Mouse (Mus musculus): ENCODE measurements around the gene Dzip1.

The Dzip1 gene

GRCm38 (mm10) chr14:118922251-118922650 lies 3.0 kb downstream of the Dzip1 start:
- no peak for DNase-seq (ENCODE audit: low read depth, low spot score)

DNA sequence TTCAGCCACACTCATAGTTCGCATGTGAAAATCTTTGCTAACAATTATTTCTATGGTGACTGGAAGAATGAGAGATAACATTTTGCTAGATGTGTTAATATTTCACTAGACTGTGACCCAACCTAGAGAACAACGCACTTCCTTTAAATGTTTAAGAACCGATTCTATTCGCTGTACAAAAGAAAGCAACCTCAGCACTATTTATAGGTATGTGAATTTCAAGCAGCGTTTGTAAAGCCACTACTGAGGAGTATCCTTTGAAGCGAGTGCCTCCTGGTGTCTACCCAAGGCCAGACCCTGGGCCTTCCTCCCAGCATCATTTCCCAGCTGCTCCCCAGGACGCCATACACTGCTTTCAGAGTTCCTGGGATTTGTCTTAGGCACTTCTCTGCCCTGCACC lies 4.6 kb downstream of the Dzip1 start:
- DNase-seq (ENCODE audit: low read depth, low spot score), result no peak

- DNase-seq (ENCODE audit: low read depth, low spot score), result no peak
Observed at GRCm38 (mm10) chr14:118919025-118919424, 6.2 kb downstream of the Dzip1 start.

DNA sequence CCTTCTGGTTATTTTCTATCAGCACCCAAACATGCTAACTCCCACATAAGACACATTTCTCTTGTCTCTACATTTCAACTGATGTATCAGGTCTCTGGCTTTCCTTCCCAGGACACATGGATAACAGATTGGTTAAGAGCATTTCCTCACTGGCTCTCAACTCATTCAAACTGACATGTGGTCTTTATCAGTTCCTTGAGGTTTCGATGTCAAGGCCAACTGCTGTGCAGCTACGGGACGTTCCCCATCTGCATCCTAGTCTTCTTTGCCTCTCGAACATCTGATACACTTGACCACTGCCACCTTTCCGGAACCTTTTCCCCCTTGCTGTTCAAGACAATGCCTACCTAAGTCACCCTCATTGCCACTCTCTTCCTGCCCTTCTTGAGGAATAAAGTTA lies 11.6 kb downstream of the Dzip1 start:
- no peak for DNase-seq (ENCODE audit: low read depth, low spot score)

DNA sequence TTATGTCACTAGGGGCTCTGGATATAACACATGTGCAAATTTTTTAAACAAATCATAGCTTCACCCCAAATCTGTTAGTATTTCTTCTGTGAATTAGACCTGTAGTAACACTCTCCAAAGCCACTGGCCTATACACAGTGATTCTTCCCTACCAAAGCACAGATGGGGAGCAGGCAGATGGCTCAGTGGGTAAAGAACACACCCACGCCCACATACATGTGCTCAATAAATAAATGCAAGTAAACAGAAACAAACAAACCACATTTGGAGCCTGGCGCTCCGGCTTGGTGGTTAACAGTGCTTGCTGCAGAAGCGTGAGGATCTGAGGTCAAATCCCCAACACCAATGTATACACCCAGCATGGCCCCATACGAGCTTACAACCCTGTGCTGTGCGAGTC lies 13.7 kb downstream of the Dzip1 start:
- no peak for DNase-seq (ENCODE audit: low read depth, low spot score)

- DNase-seq (ENCODE audit: low read depth, low spot score), result peak; percentile 9
Observed at GRCm38 (mm10) chr14:118910332-118911222, 14.7 kb downstream of the Dzip1 start.

DNA sequence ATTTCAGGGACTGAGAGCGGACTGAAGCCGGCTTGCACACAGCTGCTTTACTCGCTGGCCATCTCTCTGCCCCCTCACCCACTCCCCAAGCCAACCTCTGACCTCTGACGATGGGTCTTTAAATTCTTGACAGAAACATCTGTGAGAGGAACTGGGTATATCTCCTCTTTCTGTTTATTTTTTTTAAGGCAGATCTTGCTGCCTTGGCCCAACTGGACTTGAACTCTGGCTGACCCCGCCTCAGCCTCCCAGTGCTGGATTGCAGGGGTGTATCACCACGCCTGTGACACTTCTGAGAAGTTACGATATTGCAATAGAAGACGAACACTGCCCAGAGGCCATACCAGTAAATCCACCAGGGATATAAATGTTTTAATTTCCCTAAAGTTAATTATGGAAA lies 15.4 kb downstream of the Dzip1 start:
- DNase-seq (ENCODE audit: low read depth, low spot score), result no peak

DNA sequence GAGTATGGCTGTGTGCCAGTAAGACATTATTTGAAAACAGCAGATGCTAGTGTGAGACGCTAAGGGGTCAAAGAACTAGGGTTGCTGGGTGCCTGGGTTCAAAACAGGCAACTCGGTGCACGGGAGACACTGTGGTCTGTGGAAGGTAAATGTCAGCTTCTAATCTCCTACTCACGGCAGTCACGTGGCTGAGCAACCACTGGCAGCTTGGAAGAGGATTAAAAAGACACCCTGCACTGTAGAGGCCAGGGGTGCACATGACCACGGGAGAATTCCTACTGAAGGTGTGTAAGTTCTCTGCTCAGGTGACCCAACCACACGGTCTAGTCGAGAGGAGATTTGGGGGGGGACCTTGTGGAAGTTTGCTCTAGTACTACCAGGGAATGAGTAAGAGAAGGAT lies 17.7 kb downstream of the Dzip1 start:
- no peak for DNase-seq (ENCODE audit: low read depth, low spot score)

DNA sequence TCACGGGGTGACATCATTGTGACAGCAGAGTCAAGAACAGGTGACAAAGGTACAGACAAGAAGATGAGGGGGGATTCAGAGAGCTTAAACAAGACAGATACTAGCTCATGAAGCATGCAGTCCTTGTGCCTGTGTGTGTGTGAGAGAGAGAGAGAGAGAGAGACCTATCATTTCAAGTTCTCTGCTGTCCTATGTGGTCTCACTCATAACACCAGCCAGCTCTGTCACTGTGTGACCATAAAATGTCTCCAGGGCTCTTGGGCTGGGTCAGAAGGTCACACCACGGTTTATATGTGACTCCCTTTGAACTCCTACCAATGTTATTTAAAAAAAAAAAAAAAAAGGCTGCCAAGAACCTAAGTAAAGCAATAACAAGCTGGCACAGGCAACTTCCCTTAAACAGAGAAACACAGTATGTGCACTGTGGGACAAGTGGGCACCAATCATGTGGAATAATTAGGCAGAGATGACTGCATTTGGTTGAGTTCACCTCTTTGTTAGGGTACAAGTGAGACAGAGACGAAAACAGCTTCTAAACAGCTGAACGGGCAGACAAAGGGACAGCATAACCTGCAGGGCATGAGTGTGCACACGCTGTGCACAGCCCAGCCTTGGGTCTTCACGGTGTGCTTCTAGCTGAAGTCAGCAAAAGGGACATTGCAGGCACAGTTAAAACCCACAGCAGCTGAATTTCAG lies 21.2 kb downstream of the Dzip1 start:
- no peak for DNase-seq (ENCODE audit: low read depth, low spot score)

- no peak for DNase-seq (ENCODE audit: low read depth, low spot score)
Observed at GRCm38 (mm10) chr14:118903397-118903796, 21.9 kb downstream of the Dzip1 start.

DNA sequence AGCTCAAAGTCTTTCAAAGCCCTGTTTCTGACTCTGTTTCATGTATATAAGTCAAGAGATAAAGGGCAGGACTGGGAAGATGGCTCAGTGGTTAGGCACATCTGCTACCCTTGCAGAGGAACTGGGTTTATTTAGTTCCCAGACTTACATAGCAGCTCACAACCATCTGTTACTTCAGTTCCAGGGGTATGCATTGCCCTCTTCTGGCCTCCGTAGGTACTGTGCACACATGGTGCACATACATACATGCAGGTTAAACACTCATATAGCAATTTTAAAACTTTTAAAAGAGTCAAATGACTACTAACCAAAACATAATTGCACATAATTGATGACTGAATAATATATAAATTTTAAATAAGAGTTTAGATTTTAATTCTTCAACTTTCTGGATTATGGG lies 24.3 kb downstream of the Dzip1 start:
- no peak for DNase-seq (ENCODE audit: low read depth, low spot score)

DNA sequence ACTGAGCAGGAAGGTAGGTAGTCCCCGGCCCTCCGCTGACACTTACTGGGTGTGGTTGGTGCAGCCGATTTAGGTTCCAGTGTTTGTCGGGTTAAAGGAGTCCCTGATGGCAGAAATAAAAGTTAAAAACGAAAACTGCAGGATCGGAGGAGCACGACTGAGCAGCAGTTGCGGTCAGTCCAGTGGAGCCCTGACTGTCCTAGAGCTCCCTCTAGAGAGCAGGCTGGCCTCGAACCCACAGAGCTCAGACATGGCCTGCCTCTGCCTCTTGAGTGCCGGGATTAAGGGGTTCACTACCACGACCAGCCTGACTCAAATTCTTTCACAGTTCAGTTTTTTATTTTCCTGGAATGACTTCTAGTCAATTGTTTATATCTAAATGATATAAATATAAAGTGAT lies 25.3 kb downstream of the Dzip1 start:
- DNase-seq (ENCODE audit: low read depth, low spot score), result no peak

DNA sequence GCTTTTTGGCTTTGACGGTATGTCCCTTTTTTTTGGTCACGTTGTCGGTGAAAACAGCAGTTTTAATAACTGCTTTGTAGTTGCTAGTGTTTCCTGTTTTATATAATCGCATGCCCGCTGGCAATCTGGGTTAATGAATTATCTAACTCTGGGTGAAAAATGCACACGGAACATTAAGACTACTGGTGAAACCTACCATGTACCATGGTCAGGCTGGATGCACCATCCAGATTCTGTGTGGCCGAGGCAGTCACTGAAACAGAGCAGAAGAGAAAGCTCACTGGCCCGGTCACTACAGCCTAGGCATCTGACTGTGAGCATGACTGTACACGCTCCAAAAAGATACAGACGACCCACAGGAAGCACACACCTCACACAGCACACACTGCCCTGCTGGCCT lies 29.6 kb downstream of the Dzip1 start:
- no peak for DNase-seq (ENCODE audit: low read depth, low spot score)

DNA sequence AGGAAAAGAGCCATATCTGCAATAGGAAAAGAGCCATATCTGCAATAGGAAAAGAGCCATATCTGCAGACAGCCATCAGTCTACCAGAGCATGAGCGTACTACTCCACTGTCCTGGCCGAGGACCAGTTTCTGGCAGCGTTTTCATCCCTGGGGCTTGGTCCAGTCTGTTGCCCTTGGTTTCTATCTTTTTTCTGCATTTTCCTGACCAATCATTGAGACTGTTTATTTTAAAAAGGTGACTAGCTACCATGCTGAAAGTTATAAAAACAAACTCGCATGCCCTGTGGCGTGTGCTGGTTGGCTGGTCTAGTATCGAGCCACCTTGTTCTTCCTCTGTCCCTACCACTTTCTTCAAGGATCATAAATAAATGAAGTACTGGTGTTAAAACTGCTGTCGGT lies 30.0 kb downstream of the Dzip1 start:
- DNase-seq (ENCODE audit: low read depth, low spot score), result no peak

GRCm38 (mm10) chr14:118890101-118890500 lies 35.2 kb downstream of the Dzip1 start:
- DNase-seq (ENCODE audit: low read depth, low spot score), result no peak

- DNase-seq (ENCODE audit: low read depth, low spot score), result no peak
Observed at GRCm38 (mm10) chr14:118884250-118884556, 41.1 kb downstream of the Dzip1 start.

DNA sequence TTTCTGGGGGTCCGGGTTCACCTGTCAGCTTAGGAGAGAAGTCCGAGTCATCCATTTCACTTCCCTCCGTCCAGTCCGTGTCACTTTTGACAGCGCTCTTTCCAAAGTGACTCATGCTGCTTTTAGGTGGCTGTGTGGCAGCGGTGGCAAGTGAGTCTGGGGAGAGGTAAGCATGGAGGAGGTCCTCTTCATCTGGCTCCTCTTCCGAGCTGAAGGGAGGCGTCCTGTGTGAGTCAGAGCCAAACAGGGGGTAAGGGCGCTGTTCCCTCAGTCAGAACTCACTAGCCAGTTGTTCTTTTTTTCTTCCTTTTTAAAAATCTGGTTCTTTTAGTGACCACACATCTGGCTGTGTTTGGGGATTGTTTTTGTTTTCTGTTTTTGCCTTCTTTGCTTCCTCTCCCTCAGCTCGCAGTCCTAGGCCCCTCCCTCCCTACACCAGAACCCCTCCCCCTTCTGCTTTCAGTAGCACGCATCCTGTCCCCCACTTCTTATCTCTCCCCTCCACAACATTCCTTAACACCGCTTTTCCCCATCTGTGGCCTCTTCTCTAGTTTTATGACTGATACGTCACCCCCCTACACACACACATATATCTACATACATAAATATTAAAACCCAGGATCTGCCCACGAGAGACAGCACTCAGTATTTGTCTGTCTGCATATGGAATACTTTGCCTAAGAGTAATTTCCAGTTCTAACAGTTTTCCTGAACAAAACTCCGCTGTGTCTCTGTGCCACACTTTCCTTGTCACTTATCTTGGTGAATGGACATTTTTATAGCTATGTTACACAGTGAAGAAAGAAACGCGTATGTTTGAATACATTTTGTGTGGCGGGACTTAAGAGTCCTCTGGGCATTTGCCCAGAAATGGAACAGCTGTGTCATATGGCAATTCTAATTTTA lies 41.7 kb downstream of the Dzip1 start:
- peak; percentile 32 for DNase-seq (ENCODE audit: low read depth, low spot score)

DNA sequence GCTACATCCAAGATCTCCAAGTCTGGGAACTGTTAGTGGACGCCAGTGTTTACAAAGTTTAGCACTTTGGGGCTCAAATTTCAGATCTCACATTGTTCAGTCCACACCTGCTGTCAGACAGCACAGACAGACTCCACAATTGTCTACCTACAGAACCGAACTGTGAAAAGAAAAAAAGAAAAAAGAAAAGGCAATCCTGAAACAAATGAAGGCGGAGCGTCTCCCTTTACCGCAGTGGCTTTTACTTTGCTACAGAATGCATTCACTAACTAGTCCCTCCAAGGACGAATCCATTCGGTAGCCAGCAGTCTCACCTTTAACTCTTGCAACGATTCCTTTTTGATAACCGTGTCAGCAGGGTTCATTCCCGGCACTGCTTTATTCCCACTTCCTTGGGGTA lies 44.6 kb downstream of the Dzip1 start:
- DNase-seq (ENCODE audit: low read depth, low spot score), result no peak

DNA sequence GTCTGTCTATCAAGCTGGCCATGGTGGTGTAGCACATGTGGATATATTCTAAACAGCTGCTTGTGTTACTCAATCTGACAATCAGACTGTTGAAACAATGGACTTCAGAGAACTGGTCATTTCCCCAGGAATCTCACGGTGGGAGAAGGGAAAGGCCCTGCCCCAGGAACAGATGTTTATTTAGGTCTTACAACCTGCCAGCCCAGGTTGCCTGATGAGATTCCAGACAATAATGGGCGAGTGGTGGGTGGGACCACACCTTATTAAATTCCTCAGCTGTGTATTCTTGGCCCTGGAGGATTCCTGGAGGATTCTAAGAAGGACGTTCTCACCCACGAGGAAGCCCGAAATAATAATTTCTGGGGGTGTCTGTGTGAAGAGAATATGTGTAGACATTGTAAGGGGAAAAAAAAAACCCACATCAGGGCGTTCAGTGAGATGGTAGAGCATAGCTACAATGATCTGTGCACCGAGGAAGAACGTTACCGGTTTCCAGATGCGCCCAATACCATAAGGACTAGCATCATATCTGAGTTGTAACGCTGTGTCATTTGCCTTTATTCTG lies 46.8 kb downstream of the Dzip1 start:
- no peak for DNase-seq (ENCODE audit: low read depth, low spot score)

- no peak for DNase-seq (ENCODE audit: low read depth, low spot score)
Observed at GRCm38 (mm10) chr14:118874786-118875415, 50.4 kb downstream of the Dzip1 start.

DNA sequence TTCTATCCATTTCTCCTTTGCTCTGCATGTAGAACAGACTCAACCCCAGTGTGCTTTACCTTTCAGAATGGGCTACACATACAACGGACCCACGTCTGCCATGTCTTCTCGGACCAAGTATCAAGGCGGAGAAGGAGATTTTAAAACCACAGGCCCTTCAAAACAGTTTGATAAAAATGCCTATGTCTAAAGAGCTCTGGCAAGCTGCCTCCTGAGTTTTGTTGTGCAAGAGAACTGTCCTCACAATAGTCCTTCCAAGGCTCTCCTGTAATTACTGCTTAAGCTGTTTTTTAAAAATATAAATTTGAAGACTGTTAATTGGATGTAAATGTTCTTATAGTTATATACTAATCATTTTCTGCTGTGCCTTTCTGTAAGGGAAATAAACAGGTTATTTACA lies 51.1 kb downstream of the Dzip1 start:
- no peak for DNase-seq (ENCODE audit: low read depth, low spot score)

Measured in c-Kit-negative CD71-positive TER-119-positive erythroid progenitor cells, embryonic 14.5 days (primary cell).